Mouse (Mus musculus) frontal cortex, postnatal 10 days (tissue): ENCODE measurements at regions not wholly inside any gene's neighbourhood (a gene's known extent, or its start where the extent isn't known, plus 50 kb on each side); places are given as distances from the start of the nearest gene placed in this dataset.

Experiments used
- DNase-seq, 2 experiments: peaks; one replicate each; pipeline ENCODE4 v3.0.0; 2022; ENCODE audit warnings: low spot score in 2 of 2, mixed read lengths in 1 of 2

DNA sequence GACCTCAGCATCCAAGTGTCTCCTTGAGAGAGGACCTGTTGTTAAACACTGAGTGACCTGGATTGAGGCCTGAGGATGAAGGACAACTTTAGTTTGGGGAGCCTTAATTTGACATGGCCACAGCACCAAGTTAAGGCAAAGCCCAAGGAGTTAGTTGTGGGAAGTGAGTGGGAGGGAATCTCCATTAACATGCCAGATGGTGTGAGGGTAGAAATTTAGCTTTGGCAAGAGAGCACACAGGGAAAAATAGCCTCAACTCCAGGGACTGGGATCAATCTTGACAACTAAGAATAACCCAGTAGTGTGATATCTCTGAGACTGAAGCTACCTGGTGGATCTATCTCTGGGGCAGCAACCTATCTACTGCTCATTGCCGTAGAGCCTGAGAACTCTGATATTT is 105.4 kb downstream of the Ahr start:
- DNase-seq = no peak

DNA sequence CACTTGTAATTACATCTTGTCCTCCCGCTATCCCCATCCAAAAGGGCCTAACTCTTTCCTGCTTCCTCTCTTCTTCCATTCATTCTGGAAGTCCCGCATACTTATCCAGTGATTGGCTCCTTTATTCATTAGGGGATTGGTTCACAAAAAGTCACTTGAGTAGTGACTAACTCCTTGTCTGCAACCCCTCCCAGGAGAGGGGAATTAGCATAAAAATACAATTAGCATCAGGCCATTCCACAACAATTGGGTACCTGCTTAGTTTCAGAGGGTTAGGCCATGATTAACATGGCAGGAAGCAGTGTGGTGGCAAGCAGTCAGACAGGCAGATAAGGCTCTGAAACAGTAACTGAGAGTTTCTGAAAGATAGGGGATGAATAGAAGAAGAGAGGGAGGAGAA is 115.6 kb downstream of the Ahr start:
- DNase-seq = no peak

DNA sequence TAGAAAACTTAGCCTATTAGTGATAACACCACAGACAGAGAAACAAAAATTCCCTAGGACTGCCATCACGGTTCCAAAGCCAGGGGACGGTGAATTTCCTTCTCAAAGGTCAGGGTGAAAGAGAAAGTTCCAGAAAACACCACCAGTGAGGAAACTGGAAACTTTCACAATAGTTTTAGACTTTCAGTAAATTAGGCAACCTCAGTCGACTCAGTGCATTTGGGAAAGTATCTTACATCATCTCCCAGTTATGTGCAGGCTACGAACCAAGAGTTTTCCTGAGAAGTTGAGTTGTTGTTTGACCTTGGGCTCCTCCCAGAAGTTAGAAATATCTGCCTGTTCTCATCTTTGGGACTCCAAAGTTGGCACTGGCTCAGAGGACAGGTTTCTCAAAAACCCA is 116.9 kb downstream of the Ahr start:
- no peak for DNase-seq

DNA sequence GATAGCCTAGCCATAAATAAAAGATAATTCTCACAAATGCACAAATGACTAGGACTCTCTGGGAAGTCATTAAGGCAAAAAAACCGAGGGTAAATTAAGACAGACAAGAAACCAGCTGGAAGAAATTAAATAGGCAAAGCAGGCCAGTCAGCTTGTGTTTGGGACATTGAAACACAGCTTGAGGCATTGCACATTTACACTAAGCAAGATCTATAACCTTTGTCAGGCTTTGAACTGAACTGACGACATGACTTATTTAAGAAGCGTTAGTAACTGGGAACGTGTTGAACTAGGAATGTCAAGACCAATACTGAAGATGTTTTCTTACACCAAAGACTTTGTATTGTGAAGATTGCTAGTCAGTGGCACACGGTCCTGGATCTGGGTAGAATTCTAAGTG is 118.3 kb downstream of the Ahr start:
- DNase-seq = no peak

DNA sequence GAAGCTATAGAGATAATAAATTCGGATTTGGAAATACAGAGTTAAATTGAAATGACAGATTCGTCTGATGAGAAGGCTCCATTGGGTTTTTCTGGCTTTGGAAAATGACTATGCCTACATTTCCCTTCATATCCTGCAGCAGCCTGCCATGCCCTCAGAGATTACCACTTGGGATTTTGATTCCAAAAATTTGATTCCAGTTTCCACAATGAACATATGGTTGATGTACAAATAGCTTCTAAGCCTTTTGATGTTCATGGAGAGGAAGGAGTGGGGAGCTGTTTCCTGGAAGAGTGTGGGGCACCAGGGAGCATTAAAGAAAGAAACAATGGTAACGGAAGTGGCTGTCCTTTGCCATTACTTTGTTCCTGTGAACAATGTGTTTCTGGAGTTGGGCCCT is 122.1 kb downstream of the Ahr start:
- no peak for DNase-seq

DNA sequence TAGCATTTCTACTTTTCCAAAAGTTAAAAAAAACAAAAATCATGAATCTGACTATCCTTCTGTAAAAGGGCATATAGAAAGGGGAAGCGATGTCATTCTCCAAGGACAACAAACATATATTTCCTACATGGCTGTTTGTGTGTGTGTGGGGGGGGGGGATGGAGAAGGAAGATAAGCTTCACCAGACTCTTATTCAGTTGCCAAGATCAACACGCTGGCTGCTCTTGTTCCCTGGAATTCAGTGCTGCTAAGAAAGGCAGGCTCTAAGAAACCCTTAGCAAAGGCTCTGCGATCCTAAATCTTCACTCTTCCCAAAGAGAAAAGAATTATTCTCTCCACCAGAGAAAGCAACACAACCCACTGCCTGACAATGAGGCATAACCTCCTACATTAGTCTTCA is 126.4 kb downstream of the Ahr start:
- DNase-seq = no peak

DNA sequence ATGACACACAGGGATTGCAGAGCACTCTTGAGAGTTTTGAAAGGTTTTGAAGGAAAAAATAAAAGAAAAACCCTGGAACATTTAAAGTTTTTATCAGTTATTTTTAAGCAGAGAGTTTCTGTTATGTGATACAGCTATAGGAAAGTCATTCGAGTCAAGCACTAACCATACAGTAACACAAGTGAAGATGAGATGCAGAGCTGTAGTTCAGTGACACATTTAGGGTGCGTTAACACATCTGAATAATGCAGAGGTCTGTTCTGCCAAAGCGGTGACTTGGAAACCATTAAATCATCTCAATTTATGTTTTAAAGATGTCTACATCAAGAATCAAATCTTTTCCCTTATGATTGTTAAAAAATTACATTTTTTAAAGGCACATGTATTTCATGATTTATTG is 126.8 kb downstream of the Ahr start:
- no peak for DNase-seq

DNA sequence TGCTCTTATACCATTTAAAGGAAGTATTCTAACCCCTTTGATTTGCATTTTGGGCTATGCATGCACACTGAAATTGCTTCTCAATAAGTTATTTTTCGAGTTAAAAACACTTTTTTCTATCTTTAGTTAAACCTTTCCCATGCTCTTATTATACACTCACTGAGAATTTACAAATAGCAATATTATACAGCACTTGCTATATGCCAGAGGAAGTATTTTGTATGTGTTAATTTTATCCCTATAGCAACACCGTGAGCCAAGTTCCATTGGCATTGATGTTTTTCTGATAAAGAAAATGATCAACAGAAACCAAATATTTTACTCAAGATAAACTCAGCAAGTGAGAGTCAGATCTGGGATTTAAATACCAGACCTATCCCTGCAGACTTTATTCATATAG is 133.0 kb downstream of the Ahr start:
- no peak for DNase-seq

DNA sequence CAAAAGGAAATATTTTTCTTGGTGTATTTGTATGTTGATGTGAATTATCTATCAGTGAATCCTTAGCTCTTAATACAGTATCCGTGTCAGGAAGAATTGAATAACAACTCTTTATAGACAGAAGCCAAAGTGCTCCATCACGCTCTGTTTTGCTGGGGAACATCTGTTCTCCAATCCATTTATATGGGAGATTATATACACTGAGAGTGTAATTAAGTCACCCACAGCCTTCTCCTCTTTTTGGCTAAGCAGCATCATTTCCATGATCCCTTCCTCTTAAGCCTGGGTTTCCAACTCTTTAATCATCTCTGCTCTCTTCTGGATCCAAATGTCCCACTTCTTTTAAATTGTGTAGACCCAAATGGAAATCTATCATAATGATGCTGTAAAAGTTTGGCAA is 133.6 kb downstream of the Ahr start:
- DNase-seq = no peak

DNA sequence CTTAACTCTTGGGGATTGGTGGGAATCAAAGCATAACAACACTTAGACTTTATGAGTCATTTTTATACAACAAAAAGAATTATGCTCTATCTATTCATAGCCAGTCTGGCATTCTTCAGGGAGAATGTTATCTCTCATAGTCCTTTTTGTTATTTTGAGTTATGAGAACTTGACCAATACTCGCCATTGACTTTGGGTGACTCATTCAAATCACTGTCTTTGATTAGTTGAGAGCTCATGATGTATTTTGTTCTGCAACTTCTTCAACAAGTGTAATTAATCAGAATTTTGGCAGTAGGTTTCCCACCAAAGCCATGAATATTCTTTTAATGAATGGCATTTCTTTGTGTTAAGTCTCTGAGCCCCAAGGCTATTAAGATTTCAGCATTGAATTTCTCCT is 139.6 kb downstream of the Ahr start:
- DNase-seq = no peak

DNA sequence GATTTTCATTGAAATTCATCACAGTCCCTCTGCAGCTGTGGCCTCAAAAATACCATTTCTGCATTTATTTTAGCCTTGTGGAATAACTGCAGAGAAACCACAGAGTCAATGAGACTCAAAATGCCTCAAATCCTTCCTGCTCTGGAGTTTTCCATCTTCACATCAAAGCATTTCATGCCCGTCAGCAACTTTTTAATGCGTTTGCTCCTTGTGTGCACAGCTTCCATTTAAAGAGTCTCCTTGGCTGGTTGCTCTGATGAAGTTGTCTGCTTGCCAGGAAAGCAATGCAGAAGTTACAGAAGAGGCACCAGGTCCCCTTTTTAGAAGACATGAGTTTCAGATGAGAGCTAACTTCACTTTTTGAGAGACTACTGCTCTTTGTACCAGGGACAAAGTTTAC is 142.7 kb downstream of the Ahr start:
- DNase-seq = peak; percentile 4 to 8

DNA sequence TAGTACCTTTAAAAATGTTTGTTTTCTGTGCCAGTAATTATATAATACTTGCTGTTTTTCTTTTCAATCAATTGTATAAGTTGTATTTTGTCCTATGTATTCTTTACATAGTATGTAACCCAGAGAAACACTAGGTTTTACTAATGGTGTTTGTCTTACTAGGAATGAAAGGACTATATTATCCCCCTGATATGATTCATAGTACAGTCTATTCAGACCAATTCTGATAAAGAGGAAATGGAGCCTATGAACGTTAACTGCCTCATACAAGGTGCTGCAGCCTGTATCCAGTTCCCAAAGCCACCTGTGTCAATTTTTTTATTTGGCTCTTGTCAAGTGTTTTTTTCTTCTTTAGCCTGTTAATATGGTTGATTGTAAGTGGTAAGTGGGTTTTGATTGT is 144.6 kb downstream of the Ahr start:
- no peak for DNase-seq

DNA sequence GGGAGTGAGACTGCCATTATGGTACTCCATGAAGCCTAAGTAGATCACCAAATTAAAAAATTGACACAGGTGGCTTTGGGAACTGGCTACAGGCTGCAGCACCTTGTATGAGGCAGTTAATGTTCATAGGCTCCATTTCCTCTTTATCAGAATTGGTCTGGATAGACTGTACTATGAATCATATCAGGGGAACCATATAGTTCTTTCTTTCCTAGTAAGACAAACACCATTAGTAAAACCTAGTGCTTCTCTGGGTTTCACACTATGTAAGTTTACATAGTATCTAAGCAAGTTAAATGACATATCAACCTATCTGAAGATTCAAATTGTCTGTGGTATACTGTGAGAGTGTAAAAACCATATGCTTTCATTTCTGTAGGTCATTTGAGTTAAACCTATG is 145.0 kb downstream of the Ahr start:
- DNase-seq = no peak

DNA sequence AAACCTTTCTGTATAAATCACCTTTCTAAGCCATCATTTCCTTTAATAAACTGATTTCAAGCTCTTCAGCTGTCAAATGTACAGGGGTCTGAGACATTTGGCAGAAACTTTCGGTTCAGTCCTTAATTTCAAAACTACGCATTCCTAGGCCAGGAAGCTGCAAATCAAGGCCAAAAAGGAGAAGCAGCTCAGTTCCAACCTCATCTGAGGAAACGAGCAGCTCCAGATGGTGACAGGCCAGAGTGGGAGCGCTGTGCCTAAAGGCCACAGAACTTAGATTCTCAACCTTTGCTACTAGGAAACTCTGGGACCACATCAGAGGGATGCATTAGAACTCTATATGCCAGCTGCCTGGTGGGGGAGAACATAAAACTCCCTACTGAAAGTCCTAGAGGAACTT is 150.6 kb downstream of the Ahr start:
- DNase-seq = no peak

DNA sequence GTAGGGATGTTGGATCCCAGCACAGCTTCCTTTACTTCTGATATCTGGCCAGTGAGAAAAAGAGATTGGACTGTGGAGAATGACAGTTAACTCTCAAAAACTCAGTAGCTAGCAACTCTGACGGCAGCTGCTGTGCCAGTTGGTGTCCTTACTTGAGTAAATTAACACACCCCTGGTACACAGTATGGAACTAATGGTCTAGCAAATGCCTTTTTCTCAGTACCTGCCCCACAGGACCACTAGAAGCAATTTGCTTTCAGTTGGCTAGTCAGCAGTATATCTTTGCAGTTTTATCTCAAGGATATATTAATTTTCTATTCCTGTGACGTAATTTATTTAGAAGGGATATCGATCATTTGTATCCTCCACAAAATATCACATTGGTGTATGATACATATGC is 157.6 kb downstream of the Ahr start:
- DNase-seq = no peak

DNA sequence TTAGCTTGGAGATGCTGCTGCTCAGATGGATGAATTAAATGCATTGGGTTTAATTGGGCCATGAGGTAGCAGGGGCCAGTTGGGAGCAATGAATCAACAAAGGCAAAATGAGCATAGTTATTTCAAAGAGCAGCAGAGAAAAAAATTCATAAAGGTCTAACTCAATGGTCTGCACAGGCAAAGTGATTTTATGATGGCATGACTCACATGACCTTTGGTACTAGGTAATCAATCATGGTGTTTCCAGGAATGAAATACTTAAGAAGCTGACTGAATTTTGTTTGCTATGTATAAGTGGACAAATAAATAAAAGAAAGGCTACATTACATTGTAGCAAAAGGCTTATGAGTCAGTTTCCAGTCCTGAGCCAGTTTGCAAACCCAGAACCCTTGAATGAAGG is 158.5 kb downstream of the Ahr start:
- no peak for DNase-seq

DNA sequence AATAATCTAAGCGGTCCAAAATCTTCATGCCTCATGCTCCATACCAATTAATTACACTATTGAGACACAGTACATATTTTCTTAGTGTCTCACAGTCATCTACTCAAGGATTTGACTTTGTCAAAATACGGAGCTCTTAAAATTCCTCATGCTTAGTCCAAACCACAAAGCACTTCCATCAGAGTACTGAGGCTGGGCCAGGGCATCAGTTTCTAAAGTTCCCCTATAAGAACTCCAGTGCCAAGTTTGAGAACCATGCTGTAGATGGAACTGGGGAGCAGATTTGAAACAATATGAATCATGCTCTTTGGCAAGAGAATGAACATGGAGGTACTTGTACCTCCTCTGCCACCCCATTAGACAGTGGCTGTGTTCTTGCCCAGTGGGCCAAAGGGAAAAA is 176.9 kb downstream of the Ahr start:
- no peak for DNase-seq

DNA sequence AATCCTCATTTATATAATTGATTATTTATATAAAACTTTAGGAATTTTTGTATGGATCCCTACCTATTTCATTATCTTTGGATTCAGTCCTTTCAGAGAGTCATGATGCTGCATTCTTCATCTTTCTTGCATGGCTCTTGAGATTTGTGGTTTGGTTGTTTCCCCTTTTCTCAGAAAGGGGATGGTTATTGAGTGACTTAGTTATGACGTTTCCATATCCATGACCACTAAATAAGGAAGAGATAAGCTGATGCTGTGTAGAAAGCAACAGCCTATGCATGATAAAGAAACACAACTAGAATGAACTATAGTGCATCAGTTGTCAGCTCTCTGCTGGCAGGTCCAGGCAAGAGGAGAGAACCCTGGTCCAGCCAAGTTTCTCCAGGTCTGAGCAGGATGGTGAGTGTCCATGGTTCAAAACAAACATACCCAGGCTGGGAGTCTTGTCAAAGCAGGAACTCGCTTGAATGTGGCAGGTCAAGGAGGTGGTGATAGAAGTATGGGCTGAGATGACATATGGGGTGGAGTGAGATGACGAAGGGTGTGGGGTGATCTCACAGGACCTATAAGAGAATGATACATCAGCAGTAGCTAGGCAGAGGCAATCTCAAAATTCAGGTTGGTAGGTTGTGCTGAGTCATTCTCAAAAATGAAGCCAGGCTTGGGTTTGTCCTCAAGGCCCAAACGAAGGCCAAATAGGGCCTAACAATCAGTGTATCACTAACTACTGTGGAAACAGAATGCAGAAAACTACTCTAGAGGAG is 196.5 kb downstream of the Ahr start:
- no peak for DNase-seq

DNA sequence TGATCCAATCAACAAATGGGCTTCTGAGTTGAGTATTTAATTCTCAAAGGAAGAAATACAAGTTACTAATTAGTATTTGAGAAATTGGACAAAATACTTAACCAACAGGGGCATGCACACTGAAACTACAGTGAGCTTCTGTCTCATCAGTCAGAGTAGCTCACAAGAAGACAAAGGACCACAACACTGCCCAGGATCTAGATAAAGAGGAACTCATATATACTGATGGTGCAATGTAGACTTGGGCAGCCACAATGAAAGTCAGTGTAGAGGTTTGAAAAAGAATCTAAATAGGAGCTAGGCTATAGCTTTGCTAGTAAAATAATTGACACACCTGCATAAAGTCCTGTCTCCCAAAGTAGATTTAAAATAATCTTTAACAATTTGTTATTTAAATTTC is 198.5 kb downstream of the Ahr start:
- no peak for DNase-seq

DNA sequence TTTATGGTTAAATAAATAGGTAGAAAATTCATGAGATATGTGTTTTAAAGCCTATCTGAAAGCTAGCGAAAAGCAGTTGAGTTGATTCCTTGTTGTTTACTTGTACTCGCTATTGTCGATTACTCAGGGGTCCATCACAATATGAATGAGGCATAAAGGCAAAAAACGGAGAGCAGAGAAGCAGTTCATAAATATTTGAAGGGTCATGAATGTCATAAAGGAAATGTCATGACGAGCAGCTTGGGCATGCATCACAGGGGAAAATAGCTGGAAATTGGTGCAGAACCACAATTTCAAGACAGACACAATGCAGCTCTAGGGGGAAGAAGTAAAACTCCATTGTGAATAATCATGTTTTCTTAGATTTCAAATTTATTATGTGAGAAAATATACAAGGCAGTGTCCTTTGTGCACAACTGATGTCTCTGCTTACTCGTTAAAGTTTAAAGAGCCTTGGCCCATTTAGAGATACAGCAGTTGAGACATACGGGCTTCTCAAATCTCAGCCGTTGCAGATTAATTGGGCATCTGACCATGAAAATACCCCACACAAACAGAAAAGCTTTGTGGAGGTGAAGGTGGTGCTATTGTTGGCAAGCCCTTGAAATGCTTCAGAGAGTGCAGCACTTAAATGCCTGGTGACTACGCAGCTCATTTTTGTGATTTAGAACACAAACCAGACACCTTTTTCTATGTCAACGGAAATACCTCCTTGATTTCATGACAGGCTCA is 200.3 kb downstream of the Ahr start:
- DNase-seq = no peak

DNA sequence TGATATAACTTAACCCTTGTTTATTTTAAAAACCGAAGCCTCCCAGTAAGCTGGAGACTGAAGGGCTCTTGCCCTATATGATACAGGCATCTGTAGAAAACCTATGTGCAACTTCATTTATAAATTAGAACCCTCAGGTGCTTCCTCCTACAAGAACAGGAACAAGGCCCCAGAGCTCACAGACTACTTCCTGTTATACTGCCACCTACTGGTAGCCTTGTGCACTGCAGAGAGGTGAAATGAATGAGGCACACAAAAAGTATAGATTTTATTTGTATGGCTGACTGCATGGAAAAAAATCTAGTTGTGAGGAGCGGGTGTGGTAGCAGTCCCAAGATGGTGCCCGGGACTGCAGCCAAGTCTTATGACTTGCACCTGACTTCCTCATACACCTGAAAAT is 203.5 kb downstream of the Ahr start:
- no peak for DNase-seq

DNA sequence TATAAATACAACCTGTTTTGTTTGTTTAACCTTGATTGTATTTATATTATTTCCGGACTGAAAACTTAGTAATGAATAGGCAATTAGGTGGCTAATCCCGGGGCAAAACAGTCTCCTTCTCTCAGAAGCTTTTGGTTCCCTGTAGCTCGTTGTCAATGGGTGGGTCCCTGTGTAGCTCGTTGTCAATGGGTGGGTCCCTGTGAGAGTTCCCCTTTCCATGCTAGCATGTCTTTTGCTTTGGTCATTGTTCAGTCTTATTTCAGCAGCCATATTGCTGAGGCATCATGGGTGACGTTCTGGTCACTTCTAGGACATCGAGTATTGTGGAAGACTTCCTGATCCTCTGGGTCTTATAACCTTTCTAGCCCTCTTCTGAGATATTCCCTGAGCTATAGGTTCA is 205.1 kb downstream of the Ahr start:
- DNase-seq = no peak

DNA sequence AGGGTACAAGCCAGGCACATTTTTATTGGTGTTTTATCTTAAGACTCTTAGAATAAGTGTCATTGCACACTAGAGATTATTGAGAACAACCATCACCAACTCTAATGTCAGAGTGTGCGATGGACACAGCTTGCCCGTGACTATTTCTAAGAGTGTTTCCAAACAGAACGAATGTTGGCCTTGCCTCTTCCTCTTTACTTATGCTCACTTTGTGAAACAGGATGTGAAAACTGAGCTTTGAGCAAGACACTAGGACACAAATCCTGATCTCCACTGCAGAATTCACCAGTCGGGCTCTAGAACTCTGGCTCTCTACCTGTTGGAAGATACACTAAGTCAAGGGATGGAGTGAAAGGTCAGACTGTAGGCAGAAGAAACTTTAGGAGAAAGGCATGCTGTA is 215.3 kb downstream of the Ahr start:
- no peak for DNase-seq

DNA sequence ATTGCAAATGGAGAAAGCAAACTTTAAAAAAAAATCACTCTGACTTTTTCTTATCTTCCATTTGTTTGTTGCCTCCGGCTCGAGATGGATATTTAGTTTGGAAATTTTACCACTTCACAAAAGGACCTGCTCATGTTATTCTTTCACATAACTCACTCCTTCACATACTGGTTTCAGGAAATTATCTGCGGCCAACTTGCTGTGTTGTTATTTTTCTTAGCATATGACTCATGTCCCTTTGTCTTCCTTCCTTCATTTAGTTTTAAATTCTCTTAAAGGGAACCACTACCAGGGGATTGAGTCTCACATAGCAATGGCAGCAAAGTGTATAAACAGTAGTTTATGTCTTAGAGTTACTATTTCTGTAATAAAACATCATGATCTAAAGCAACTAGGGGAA is 217.8 kb downstream of the Ahr start:
- no peak for DNase-seq
